Mouse (Mus musculus): ENCODE data around the gene 4632433K11Rik. TPM values are rescaled to one million over a fixed set of nuclear protein-coding genes. Genes with fewer than 3 reads are reported as not detected.
"Not testable (repeated sequence)": the region's sequence is repeated elsewhere in the genome, so short reads cannot be mapped to it uniquely, and the experiment has no call there.

4632433K11Rik gene
- total and polyA plus RNA-seq, 3 experiments, result not detected

DNA sequence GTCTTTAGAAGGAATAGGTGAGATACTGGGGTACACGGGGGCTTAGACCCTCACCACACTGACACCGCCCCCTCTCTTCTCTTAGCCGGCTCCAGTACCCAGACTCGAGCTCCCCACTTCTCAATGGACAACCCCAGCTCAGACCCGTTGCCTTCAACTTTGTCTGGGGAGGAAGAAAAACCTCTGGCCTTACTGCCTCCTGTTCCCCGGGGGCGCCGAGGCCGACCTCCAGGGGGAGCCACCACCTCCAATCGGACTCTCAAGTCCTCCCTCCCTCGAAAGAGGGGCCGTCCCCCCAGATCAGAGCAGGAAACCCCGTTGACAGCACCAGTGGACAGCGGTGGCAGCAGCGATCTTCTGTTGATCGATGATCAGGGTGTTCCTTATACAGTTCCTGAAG is 16.6 kb upstream of the 4632433K11Rik start:
- Histone ChIP-seq H3K4me1 (ENCODE audit: control insufficient read depth in 1 of 2, insufficient read depth in 2 of 2) (peaks cover 4 to 38% of the 10 kb centered on the region in 2 experiments), H3K27ac (ENCODE audit: insufficient read depth, low read depth) (no peak overlapping the region), H3K9ac (ENCODE audit: insufficient read depth, low read depth) (no peak overlapping the region), H3K9me3 (replicated peaks; ENCODE audit: low read length) (peaks cover 6% of the 10 kb centered on the region), H3K79me2 (replicated peaks; ENCODE audit: control insufficient read depth, extremely low read depth, insufficient read depth, poor library complexity, severe bottlenecking) (peaks cover 22% of the 10 kb centered on the region), H3K4me2 (ENCODE audit: insufficient read depth, low read depth, poor library complexity, severe bottlenecking) (no peak overlapping the region), H3K4me3 (replicated peaks in 1 of 3; ENCODE audit: low read depth in 2 of 3, low read length in 2 of 3, poor library complexity in 1 of 3) (no peak overlapping the region), H3K27me3 (replicated peaks) (no peaks in the 10 kb centered on the region), H3K36me3 (replicated peaks in 1 of 2; ENCODE audit: control insufficient read depth in 1 of 2, insufficient read depth in 1 of 2, low read length in 1 of 2) (peaks cover 18 to 30% of the 10 kb centered on the region in 2 experiments)
- in situ Hi-C loops (cut with MboI; ENCODE audit: low pct_ligation_motif_present, low pct_unique_long_range_greater_than_20kb, low sequenced_read_pairs) (no loop called here), dilution Hi-C loops (cut with MboI; ENCODE audit: extremely low pct_ligation_motif_present, extremely low pct_unique_long_range_greater_than_20kb, low sequenced_read_pairs) (no loop called here)
- DNase-seq (ENCODE audit: extremely low read depth), result no peak
- TF ChIP-seq CHD1 (IDR thresholded peaks at IDR 0.05; ENCODE audit: low read depth, low read length) (no peak), CTCF (conservative IDR thresholded peaks at IDR 0.05 in 1 of 2, IDR thresholded peaks at IDR 0.05 in 1 of 2; ENCODE audit: low read depth in 2 of 2, low read length in 2 of 2) (peak in 1 of 2 experiments; percentile 13; a peak in 1 of 4 replicates)

DNA sequence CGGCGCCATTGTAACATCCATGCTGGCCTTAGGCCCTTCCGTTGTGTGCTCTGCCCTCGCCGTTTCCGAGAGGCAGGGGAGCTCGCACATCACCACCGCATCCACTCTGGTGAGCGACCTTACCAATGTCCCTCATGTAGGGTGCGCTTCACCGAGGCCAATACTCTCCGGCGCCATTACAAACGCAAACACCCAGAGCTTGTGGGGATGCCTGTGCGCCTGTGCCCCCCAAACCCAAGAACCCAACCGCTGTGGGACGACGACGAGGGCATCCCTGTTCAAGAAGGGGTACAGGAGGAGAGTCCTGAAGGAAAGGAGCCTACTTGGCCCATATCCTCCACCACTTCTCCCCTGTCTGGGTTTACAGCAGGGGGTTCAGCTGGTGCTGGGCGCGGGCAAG is 16.0 kb upstream of the 4632433K11Rik start:
- in situ Hi-C loops (cut with MboI; ENCODE audit: low pct_ligation_motif_present, low pct_unique_long_range_greater_than_20kb, low sequenced_read_pairs), result no loop called here
- H3K79me2 ChIP-seq (replicated peaks; ENCODE audit: control insufficient read depth, extremely low read depth, insufficient read depth, poor library complexity, severe bottlenecking), result peaks cover 24% of the 10 kb centered on the region
- H3K27ac ChIP-seq (ENCODE audit: insufficient read depth, low read depth), result no peak overlapping the region
- TF ChIP-seq TCF12 (IDR thresholded peaks at IDR 0.05; ENCODE audit: low read depth, low read length), result no peak
- TF ChIP-seq ELF1 (IDR thresholded peaks at IDR 0.05; ENCODE audit: low read depth, low read length), result no peak
- no peak for TF ChIP-seq MAX (IDR thresholded peaks at IDR 0.05; ENCODE audit: low read length)
- no peak for TF ChIP-seq UBTF (IDR thresholded peaks at IDR 0.05; ENCODE audit: low read depth, low read length)
- no peak for TF ChIP-seq JUN (IDR thresholded peaks at IDR 0.05; ENCODE audit: insufficient read depth, low read depth, low read length)
- no peak for TF ChIP-seq MAFK (IDR thresholded peaks at IDR 0.05; ENCODE audit: insufficient replicate concordance, low read length)
- TF ChIP-seq ETS1 (conservative IDR thresholded peaks at IDR 0.05; ENCODE audit: low read depth, low read length), result no peak
- TF ChIP-seq EP300 (IDR thresholded peaks at IDR 0.05; ENCODE audit: low read length), result no peak
- TF ChIP-seq E2F4 (IDR thresholded peaks at IDR 0.05; ENCODE audit: insufficient replicate concordance, low read depth, low read length), result no peak
- no peak for TF ChIP-seq MXI1 (IDR thresholded peaks at IDR 0.05; ENCODE audit: low read depth, low read length)
- no peak for TF ChIP-seq HCFC1 (IDR thresholded peaks at IDR 0.05; ENCODE audit: low read depth, low read length)
- TF ChIP-seq JUND (conservative IDR thresholded peaks at IDR 0.05; ENCODE audit: low read depth, low read length), result no peak
- TF ChIP-seq IRF4 (IDR thresholded peaks at IDR 0.05; ENCODE audit: low read depth, low read length), result no peak
- no peak for TF ChIP-seq TBP (conservative IDR thresholded peaks at IDR 0.05; ENCODE audit: low read depth, low read length)
- TF ChIP-seq BHLHE40 (IDR thresholded peaks at IDR 0.05; ENCODE audit: low read depth, low read length), result no peak
- TF ChIP-seq ZC3H11A (IDR thresholded peaks at IDR 0.05; ENCODE audit: low read depth, low read length), result no peak
- TF ChIP-seq USF1 (IDR thresholded peaks at IDR 0.05; ENCODE audit: low read depth, low read length), result no peak
- H3K36me3 ChIP-seq (replicated peaks in 1 of 2; ENCODE audit: control insufficient read depth in 1 of 2, insufficient read depth in 1 of 2, low read length in 1 of 2), result peaks cover 19 to 30% of the 10 kb centered on the region in 2 experiments
- dilution Hi-C loops (cut with MboI; ENCODE audit: extremely low pct_ligation_motif_present, extremely low pct_unique_long_range_greater_than_20kb, low sequenced_read_pairs), result no loop called here
- H3K4me3 ChIP-seq (replicated peaks in 1 of 3; ENCODE audit: low read depth in 2 of 3, low read length in 2 of 3, poor library complexity in 1 of 3), result no peak overlapping the region
- H3K27me3 ChIP-seq (replicated peaks), result no peaks in the 10 kb centered on the region
- H3K4me1 ChIP-seq (ENCODE audit: control insufficient read depth in 1 of 2, insufficient read depth in 2 of 2), result peaks cover 0 to 38% of the 10 kb centered on the region in 2 experiments; a peak in 2 of 4 replicates
- peaks cover 6% of the 10 kb centered on the region for H3K9me3 ChIP-seq (replicated peaks; ENCODE audit: low read length)
- H3K4me2 ChIP-seq (ENCODE audit: insufficient read depth, low read depth, poor library complexity, severe bottlenecking), result no peak overlapping the region
- no peak overlapping the region for H3K9ac ChIP-seq (ENCODE audit: insufficient read depth, low read depth)
- no peak for DNase-seq (ENCODE audit: extremely low read depth)

DNA sequence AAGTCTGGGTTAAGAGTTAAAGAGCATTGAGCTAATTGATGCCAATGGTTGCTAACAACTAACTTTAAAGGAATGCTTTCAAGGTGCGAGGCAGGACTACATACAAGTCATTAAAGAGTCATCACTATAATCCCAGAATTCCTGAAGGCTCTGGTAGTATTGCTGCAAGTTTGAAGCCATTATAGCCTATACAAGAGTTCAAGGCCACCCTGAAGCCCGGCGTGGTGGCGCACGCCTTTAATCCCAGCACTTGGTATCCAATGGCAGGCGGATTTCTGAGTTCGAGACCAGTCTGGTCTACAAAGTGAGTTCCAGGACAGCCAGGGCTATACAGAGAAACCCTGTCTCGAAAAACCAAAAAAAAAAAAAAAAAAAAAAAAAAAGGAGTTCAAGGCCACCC is 14.3 kb upstream of the 4632433K11Rik start:
- H3K9me3 ChIP-seq (replicated peaks; ENCODE audit: low read length); dilution Hi-C loops (cut with MboI; ENCODE audit: extremely low pct_ligation_motif_present, extremely low pct_unique_long_range_greater_than_20kb, low sequenced_read_pairs); H3K27me3 ChIP-seq (replicated peaks); in situ Hi-C loops (cut with MboI; ENCODE audit: low pct_ligation_motif_present, low pct_unique_long_range_greater_than_20kb, low sequenced_read_pairs); DNase-seq (ENCODE audit: extremely low read depth): not testable (repeated sequence)
- Histone ChIP-seq H3K4me1 (ENCODE audit: control insufficient read depth in 1 of 2, insufficient read depth in 2 of 2) (peaks cover 0 to 35% of the 10 kb centered on the region in 2 experiments; a peak in 2 of 4 replicates), H3K27ac (ENCODE audit: insufficient read depth, low read depth) (peak overlapping the region; percentile 27), H3K79me2 (replicated peaks; ENCODE audit: control insufficient read depth, extremely low read depth, insufficient read depth, poor library complexity, severe bottlenecking) (peaks cover 28% of the 10 kb centered on the region), H3K4me3 (replicated peaks in 1 of 3; ENCODE audit: low read depth in 2 of 3, low read length in 2 of 3, poor library complexity in 1 of 3) (peak overlapping the region; percentile 41 to 82 (median 59)), H3K9ac (ENCODE audit: insufficient read depth, low read depth) (peak overlapping the region; percentile 66), H3K4me2 (ENCODE audit: insufficient read depth, low read depth, poor library complexity, severe bottlenecking) (peak overlapping the region; percentile 73; the same call in 1 of the 2 replicates), H3K36me3 (replicated peaks in 1 of 2; ENCODE audit: control insufficient read depth in 1 of 2, insufficient read depth in 1 of 2, low read length in 1 of 2) (peaks cover 28 to 47% of the 10 kb centered on the region in 2 experiments)
